ENCODE assay signal across 9 mouse cellular contexts in genomic region chr12:54657226-54657625, GRCm38 (mm10). TPM values are rescaled to one million over a fixed set of nuclear protein-coding genes. Genes with fewer than 3 reads are reported as not detected.
DNase-seq lines count a peak whose midpoint lies in the region; ATAC-seq and TF ChIP-seq lines count a peak whose summit lies in the region.
"Had no signal": no experiment of that assay in that cellular context is flagged by ENCODE, and none has a peak within 500 bp of the region (broad histone marks: within the 10 kb centered on the region; RNA-seq: fewer than 3 reads in every experiment).

No protein-coding gene starts in this region.

- H3K27ac ChIP-seq in heart, postnatal 0 days (ENCODE audit: low read depth) = no peak overlapping the region
- no peak overlapping the region for H3K27ac ChIP-seq in cortical plate, adult 2 months (ENCODE audit: insufficient read depth, low read length)
- peak overlapping the region; percentile 86; the same call in 1 of the 2 replicates for H3K27ac ChIP-seq in hindbrain, postnatal 0 days
- no peak overlapping the region for H3K27ac ChIP-seq in midbrain, embryonic 15.5 days

- H3K4me2 ChIP-seq in heart, postnatal 0 days (ENCODE audit: low read depth, low read length) = peak overlapping the region; percentile 75
- peak overlapping the region; percentile 71 for H3K4me2 ChIP-seq in hindbrain, postnatal 0 days (ENCODE audit: low read depth, low read length)
- H3K4me2 ChIP-seq in midbrain, embryonic 15.5 days = peak overlapping the region; percentile 65

- no peak for ATAC-seq in heart, postnatal 0 days (ENCODE audit: insufficient read depth, low read depth)
- ATAC-seq in hindbrain, postnatal 0 days = no peak
- no peak; the same call in 1 of the 2 replicates for ATAC-seq in midbrain, embryonic 15.5 days (replicated peaks)

- no peaks in the 10 kb centered on the region for H3K36me3 ChIP-seq in heart, postnatal 0 days (replicated peaks; ENCODE audit: control insufficient read depth, insufficient read depth, low read length)
- H3K36me3 ChIP-seq in hindbrain, postnatal 0 days (ENCODE audit: insufficient read depth, low read length) = no peaks in the 10 kb centered on the region
- H3K36me3 ChIP-seq in midbrain, embryonic 15.5 days (replicated peaks) = no peaks in the 10 kb centered on the region

- peaks cover 25% of the 10 kb centered on the region for H3K4me1 ChIP-seq in heart, postnatal 0 days (ENCODE audit: control insufficient read depth, insufficient read depth)
- H3K4me1 ChIP-seq in cortical plate, adult 2 months (ENCODE audit: control insufficient read depth, insufficient read depth, low read length) = peaks cover 2% of the 10 kb centered on the region; the same call in 1 of the 2 replicates
- peaks cover 5% of the 10 kb centered on the region; the same call in 1 of the 2 replicates for H3K4me1 ChIP-seq in hindbrain, postnatal 0 days (ENCODE audit: insufficient read depth, low read length)
- H3K4me1 ChIP-seq in midbrain, embryonic 15.5 days = peaks cover 25% of the 10 kb centered on the region

- TF ChIP-seq CTCF in heart, postnatal 0 days (IDR thresholded peaks at IDR 0.05; ENCODE audit: low read depth) = no peak
- TF ChIP-seq CTCF in cortical plate, adult 2 months (IDR thresholded peaks at IDR 0.05; ENCODE audit: extremely low read depth, insufficient read depth, low read length) = no peak
- TF ChIP-seq CTCF in hindbrain, postnatal 0 days (IDR thresholded peaks at IDR 0.05; ENCODE audit: low read depth) = no peak

- H3K4me3 ChIP-seq in heart, postnatal 0 days (ENCODE audit: low read depth, low read length) = no peak overlapping the region
- peak overlapping the region; percentile 94 for H3K4me3 ChIP-seq in cortical plate, adult 2 months (ENCODE audit: insufficient read depth, low read length)
- H3K4me3 ChIP-seq in hindbrain, postnatal 0 days (ENCODE audit: low read length) = peak overlapping the region; percentile 66
- H3K4me3 ChIP-seq in midbrain, embryonic 15.5 days = peak overlapping the region; percentile 74; the same call in 1 of the 2 replicates

- WGBS in heart, postnatal 0 days = 58% methylated on average over 2 of the region's 2 CpGs
- 52% methylated on average over 2 of the region's 2 CpGs for WGBS in hindbrain, postnatal 0 days
- 56% methylated on average over 2 of the region's 2 CpGs for WGBS in midbrain, embryonic 15.5 days

- no peaks in the 10 kb centered on the region for H3K9me3 ChIP-seq in heart, postnatal 0 days (replicated peaks; ENCODE audit: control insufficient read depth, low read length)
- no peaks in the 10 kb centered on the region for H3K9me3 ChIP-seq in hindbrain, postnatal 0 days (ENCODE audit: low read length)
- H3K9me3 ChIP-seq in midbrain, embryonic 15.5 days = no peaks in the 10 kb centered on the region

- TF ChIP-seq EP300 in heart, postnatal 0 days (IDR thresholded peaks at IDR 0.05; ENCODE audit: low read depth) = no peak

- H3K9ac ChIP-seq in heart, postnatal 0 days (replicated peaks; ENCODE audit: low read depth, low read length) = peak overlapping the region; percentile 44; the same call in 1 of the 2 replicates
- no peak overlapping the region for H3K9ac ChIP-seq in hindbrain, postnatal 0 days (replicated peaks; ENCODE audit: low read length)
- H3K9ac ChIP-seq in midbrain, embryonic 15.5 days = no peak overlapping the region

- no peaks in the 10 kb centered on the region for H3K27me3 ChIP-seq in heart, postnatal 0 days (ENCODE audit: control insufficient read depth, insufficient read depth, low read length)
- no peaks in the 10 kb centered on the region for H3K27me3 ChIP-seq in hindbrain, postnatal 0 days (ENCODE audit: insufficient read depth, low read length)
- H3K27me3 ChIP-seq in midbrain, embryonic 15.5 days (replicated peaks) = no peaks in the 10 kb centered on the region

- DNase-seq in heart, postnatal 0 days (ENCODE audit: low spot score) = no peak
- DNase-seq in heart, adult 18-20 months = no peak
- DNase-seq in hindbrain, postnatal 0 days (ENCODE audit: low spot score) = no peak
- DNase-seq in cerebellum, adult 9-11 months = no peak
- DNase-seq in adipocyte (ENCODE audit: low spot score) = no peak
- no peak for DNase-seq in cerebellum, adult 11-12 months
- DNase-seq: kidney, postnatal 14 days had no signal

- TF ChIP-seq POLR2A in cortical plate, adult 2 months (IDR thresholded peaks at IDR 0.05; ENCODE audit: extremely low read depth, insufficient read depth, low read length) = no peak

RNA-seq across cellular contexts. Expression of gene Sptssa, which starts 0.9 kb away (rescaled TPM):
- total RNA-seq in heart, postnatal 0 days (2014; rRNA removed; ENCODE audit: low replicate concordance) = 42.4 and 59.6 TPM in 2 replicates
- 150 and 160 TPM in 2 replicates for polyA plus RNA-seq in heart, postnatal 0 days (2015; fragmentation: Nextera tagmentation; extraction: Ambion mirVana)
- 10 to 100 TPM; 32.0 to 32.6 TPM for total RNA-seq in heart, adult 18-20 months (2021)
- 49.9 and 52.8 TPM in 2 replicates for polyA plus RNA-seq in cortical plate, adult 2 months (2012; rRNA removed)
- 51.9 and 66.0 TPM in 2 replicates for total RNA-seq in hindbrain, postnatal 0 days (2014; rRNA removed)
- 222 and 227 TPM in 2 replicates for polyA plus RNA-seq in hindbrain, postnatal 0 days (2015; fragmentation: Nextera tagmentation; extraction: Ambion mirVana)
- 169 and 171 TPM in 2 replicates for polyA plus RNA-seq in midbrain, embryonic 15.5 days (2015; fragmentation: Nextera tagmentation; extraction: Ambion mirVana)

RNA-seq across cellular contexts. Expression of gene Eapp, which starts 38.5 kb away (rescaled TPM):
- total RNA-seq in heart, postnatal 0 days (2014; rRNA removed; ENCODE audit: low replicate concordance) = 4.4 and 16.7 TPM in 2 replicates
- polyA plus RNA-seq in heart, postnatal 0 days (2015; fragmentation: Nextera tagmentation; extraction: Ambion mirVana) = 61.4 and 61.6 TPM in 2 replicates
- total RNA-seq in heart, adult 18-20 months (2021) = 10 to 100 TPM; 25.1 to 27.3 TPM
- polyA plus RNA-seq in cortical plate, adult 2 months (2012; rRNA removed) = 25.9 and 27.0 TPM in 2 replicates
- 18.0 and 19.0 TPM in 2 replicates for total RNA-seq in hindbrain, postnatal 0 days (2014; rRNA removed)
- 95.3 and 96.2 TPM in 2 replicates for polyA plus RNA-seq in hindbrain, postnatal 0 days (2015; fragmentation: Nextera tagmentation; extraction: Ambion mirVana)
- polyA plus RNA-seq in midbrain, embryonic 15.5 days (2015; fragmentation: Nextera tagmentation; extraction: Ambion mirVana) = 82.0 and 88.5 TPM in 2 replicates
